Mouse (Mus musculus) gastrocnemius, adult 18-20 months (tissue): ENCODE data around the gene Tspan17. TPM values are rescaled to one million over a fixed set of nuclear protein-coding genes. Genes with fewer than 3 reads are reported as not detected.
"Not testable (repeated sequence)": the region's sequence is repeated elsewhere in the genome, so short reads cannot be mapped to it uniquely, and the experiment has no call there.

Source experiments
- DNase-seq: peaks from one replicate; pipeline ENCODE4 v3.0.0; 2021; ENCODE audit warnings: low spot score
- total RNA-seq, 2 experiments: library from RNA; stranded (reverse); gene quantifications; 2 replicates each; pipeline ENCODE4 v1.2.3; 2021

Tspan17 gene
- total RNA-seq, 2 experiments from 2014 or later = 19.1 to 23.1 TPM

DNA sequence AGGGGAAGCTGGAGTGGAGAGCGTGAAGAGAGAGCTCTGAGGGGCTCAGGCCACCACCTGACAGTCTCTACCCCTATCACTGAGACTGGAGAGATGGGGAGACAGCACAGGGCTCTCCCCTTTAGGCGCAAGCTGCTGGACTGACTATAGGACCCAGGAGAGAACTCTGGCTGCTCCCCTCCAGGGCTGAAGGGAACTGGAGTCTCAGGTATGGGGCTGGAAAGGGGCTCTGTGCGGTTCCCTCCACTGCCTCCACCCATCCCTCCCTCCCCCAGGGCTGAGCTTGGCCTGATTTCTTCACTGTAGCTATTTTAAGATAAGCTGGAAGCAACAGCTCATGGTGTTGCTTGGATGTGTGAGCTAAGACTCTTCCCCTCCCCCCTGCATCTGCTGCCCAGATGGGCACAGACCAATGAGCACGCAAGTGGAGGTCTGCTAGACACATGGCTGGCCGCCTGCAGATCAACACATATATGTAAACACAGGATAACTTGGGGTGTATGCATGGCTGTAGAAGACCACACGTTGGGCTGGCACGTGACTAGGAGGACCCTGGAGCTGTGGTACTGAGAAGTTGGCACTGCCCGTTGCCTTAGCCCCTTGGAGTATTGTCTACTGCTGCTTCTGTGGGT lies 28.9 kb upstream of the Tspan17 start:
- DNase-seq = peak; percentile 35

DNA sequence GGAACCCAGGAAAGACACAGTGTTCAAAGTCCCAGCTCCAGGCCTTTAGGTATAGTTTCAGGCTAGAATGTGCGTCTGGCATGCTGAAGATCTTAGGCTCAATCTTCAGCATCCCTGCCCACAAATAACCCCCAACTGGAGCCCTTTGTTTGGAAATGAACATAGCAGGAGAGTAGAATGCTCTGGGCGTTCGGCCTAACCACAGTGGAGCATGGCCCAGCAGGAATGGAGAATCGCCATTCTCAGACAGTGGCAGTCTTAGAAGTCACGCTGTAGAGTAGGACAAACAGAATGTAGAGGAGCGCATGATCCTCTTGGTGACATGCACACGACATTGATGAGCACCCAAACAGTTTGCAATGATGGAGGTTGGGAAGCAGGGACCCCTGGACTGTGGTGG lies 28.3 kb upstream of the Tspan17 start:
- no peak for DNase-seq

DNA sequence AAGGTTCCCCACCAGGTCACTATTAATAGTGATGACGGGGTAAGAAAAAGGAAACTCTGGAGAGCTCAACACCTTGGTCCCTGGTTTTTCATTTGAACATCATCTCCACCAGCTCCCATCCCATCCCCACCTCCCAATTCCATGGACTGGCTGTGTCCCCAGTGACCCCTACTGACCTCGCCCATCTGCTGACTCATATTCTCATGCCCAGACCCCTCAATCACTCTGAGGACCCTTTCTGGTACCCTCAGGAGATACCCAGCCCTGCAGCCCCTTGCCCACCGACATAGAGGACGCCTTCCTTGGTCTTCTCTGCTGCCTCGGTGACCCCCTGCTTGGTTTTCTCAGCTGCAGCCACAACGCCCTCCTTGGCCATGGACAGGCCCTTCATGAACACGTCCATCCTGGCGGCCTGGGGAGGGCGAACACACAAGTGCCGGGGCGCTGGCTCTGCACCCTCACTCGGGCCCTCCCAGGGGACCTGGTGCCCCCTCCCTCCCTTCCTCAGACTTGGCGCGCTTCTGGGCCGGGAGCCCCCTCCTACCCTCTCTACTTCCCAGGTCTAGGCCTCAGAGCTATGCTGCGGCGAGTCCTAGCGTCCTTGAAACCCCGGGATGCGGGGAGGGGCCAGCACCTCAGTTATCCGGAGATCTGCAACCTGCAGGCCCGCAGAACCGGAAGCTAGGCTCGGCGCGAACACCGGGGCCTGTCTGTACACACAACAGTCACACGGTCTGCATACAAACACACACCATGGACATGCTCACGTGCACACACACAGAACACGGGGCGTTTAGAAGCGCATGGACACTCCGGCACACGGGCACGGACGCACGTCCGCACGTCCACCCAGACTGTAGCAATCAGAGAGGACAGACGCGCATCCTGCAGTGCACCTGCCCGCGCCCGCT lies 23.6 kb upstream of the Tspan17 start:
- DNase-seq = no peak

DNA sequence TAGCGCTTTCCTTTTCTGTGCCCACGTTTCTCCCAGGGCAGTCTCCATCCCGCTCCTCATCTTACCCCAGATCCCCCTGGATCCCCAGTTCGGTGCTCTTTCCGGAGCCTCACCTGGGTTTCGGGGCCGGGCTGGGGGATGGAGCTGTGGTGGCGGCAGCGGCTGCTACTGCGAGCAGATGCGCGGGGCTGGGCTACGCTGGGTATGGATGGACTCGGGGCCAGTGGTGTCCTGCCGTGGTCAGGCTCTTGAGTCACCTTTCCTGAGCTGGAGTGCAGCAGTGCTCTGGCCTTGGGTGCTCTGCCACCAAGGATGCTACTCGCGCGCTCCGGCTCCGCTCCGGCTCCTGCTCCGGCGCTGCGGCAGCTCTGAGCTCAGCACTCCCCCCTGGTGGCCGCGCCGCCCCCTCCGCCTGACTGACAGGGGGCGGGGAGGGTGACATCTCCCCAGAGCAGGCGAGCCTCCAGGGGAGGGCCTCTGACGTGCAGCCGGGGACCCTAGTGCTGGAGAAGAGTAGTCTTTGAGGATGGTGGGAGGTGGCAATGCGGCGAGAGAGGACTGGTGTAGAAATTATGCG lies 22.9 kb upstream of the Tspan17 start, which contains the start of gene Sncb:
Sncb (minus strand) TSS at position 404 of the 577 bp plus-strand sequence.
- peak; percentile 32 for DNase-seq

DNA sequence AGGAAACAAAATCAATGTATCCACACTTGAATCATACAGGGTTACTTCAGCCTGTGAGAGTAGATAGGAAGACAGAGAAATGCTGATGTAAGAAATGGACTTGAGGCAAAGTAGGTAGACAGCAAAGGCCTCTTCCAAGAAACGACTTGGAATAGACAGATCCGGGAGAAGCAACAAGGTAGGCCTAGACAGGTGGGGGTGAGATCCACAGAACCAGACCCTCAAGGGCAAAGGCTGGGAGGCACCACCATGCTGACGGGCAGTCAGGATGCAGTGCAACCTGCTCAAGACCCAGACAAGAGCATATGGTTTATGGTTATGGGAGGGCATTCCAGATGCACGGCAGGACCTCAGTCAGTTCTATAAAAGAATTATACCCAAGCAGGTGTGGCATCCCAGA lies 22.2 kb upstream of the Tspan17 start:
- DNase-seq = no peak

DNA sequence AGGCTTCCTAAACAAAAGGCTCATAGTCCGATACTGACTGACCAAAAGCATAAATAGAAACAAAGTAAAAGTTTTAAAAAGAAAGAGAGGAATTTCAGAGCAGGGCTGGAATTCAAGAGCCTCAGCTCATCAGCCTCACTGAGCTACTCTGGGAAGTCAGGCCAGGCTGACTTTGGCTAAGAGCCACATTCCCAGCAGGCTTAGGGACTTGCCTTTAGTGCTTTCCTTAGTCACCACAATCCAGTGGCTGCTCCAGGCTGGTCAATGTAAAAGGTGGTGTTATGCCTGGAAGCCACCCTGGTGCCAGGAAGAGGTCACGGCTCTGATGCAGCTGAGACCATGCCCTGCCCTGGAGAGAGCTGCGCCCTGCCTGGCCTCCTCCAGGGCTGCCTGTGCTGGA lies 8.6 kb upstream of the Tspan17 start:
- peak; percentile 30 for DNase-seq

DNA sequence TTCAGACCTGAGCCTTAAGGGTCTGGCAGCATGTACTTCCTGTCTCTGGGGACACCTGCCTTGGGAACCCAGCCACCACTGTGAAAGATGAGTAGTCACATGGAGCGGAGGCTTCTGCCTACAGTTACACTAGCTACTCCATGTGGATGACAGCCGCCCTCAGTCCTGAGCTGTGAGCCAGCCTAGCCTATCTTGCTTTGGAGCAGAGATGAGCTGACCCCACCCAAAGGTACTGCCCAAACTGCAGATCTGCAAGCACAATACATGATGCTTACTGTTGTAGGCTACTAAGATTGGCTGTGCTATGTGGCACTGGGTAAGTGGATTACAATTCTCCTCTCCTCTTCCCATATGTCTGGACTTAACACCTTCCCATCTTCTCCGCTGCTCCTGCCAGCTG lies 8.1 kb upstream of the Tspan17 start:
- peak; percentile 36 for DNase-seq

DNA sequence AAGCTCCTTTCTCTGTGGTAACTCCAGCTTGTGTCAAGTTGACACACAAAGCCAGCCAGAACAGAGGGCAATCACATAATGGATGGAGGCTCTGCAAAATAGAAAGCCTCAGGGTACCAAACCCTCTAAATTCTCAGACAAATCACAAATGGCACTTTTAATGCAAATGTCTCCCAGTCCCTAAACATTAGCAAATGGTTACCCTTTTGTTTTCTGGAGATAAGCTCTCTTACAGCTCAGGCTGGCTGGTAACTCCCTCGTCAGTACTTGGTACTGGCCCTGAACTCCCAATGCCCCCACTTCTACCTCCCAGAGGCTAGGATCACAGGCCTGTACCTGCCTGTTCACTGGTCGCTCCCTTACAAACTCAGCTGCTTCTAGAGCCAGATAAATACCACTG lies 5.9 kb upstream of the Tspan17 start:
- DNase-seq = no peak

DNA sequence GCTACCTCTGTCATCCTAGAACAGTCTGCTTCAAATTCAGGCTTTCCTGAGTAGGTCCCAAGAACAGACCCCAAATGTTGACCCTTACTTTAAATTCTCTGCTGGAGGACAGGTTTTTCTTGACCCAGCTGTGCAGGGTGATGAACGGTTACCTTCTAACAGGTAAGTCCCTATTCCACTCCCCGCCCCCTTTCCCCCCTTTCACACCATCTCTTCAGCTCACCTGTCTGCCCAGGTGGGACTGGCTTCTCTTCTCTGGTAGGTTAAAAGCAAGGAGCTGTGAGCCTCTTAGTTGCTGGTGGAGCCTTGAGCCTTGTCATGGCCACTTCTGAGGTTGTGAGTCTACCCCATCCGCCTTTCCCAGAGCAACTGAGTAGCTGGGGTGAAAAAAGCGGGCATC lies 5.5 kb upstream of the Tspan17 start, which contains the start of gene Eif4e1b:
Eif4e1b (plus strand) TSS at position 301 of the 400 bp plus-strand sequence.
- DNase-seq = no peak

DNA sequence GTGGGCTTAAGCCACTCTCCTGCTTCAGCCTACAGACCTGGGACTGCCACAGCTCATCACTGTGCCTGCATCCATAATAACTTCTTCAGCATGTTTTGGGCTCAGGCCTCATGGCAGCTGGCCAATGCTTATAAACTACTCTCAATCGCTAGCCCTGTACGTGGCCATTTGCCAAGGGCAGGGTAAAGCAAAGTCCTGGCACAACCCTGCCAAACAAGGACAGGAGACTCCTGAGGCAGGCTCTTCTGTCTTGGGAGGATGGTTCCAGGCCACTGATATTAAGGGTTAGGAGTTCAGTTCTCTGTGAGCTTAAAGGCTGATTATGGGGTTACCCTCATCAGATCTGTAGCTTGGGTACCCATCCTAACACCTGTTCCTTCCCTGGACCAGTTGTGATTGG lies 1.6 kb upstream of the Tspan17 start:
- DNase-seq = not testable (repeated sequence)

DNA sequence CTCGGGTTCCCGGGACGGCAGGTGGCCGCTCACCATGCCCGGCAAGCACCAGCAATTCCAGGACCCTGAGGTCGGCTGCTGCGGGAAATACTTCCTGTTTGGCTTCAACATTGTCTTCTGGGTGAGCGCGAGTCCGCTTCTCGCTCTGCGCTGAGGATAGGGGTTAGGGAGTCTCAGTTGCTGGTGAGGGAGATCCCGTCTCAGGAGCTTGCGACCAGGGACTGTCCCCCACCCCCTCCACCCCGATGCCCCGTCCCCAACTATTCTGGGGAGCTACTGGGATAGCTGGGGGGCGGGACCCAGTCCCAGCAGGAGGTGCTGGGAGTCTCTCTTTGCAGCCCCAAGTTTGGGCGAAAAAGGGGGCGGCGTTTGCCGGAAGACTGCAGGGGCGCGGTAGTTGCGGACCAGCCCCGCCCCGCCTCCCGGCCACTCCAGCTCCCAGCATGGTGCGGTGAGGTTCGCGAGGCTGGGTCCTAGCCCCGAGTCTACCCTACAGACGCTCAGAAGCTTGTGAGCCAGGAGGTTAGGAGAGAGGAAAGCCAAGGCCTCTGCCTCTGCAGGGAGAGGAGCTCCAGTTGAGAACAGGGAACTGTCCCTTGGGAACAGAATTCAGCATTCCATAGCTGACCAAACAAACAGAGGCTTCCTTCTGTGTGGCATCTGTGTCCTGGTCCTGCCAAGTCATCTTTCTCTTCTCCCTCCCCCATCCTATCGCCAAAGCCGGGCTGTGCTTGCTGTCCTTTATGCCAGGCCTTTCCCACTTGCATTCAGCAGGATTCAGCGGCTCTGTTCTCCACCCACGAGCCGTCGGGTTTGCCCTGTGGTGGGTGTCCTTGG lies 602 bp downstream of the Tspan17 start:
- DNase-seq = peak; percentile 50

DNA sequence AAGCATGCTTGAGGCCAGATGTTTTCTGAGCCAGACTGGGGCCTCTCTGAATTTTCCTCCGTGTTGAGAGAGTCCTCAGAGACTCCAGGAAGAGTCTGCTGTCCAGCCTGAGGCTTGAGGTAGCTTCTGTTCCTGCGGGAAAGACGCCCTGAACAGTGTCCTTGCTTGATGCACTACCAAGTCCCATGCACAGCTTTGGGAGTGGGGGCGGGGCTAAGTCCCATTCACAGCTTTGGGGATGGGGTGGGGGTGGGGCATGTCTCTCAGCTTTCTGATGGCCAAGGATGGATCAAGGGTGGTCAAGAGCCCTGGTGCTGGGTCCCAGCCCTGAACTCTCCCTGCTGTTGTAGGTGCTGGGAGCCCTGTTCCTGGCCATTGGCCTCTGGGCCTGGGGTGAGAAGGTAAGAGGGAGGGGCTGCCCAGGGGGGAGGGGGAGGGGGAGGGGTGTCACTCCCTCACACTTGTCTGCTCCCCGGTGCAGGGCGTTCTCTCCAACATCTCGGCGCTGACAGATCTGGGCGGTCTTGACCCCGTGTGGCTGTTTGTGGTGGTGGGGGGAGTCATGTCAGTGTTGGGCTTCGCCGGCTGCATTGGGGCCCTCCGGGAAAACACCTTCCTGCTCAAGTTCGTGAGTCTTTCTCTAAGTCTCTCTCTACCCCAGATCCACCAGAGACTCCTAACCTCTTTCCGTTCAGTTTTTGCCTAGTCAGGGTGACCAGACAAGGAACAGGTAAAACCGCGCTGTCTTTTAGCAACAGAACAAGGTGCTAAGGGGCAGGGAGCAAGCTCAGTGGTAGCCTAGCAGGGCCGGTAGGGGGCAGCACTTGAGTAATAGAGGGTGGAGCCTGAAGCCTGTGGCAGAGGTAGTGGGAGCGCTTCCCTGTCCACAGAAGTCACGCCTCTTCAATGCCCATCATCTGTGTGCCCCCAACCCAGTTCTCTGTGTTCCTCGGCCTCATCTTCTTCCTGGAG lies 3.4 kb downstream of the Tspan17 start:
- DNase-seq = no peak

DNA sequence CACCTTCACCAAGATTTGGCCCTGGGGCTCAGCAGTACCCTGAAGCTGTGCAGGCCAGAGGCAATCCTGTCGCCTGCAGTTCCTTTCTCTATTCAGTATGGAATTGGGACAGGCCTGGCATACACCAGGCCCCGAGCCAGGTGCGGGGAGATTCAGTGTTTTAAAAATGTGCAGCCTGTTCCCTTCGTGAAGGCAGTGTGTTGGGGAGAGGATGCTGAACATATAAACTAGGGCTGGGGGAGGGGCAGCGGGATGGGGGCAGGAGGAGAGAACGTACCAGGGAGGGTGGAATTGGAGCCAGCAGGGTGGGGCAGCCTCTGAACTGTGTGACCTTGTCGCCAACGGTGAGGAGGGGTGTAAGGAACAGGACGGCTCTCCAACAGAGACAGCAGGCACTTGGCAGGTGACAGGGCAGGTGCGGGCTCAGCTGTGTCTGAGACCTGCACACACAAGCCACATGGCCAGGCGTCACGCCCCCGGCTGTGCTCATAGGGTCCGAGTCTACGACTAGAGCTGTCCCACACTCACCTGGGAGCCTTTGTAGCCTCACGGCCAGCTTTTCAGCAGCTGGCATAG lies 4.9 kb downstream of the Tspan17 start:
- no peak for DNase-seq

DNA sequence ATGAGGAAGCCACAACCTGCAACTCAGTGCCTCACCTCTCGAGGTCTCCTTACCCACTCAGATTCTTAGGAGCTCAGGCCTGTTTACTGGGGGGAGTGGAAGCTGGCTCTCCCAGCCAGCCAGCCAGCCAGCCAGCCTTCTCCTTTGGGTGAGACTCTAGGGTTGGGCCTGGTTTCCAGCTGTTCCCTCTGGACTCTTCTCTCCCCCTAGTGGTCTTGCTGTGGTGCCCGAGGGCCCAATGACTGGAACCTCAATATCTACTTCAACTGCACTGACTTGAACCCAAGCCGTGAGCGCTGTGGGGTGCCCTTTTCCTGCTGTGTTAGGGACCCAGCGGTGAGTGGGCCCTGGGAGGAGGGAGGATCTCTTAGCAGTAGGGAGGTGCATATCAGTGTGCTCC lies 5.7 kb downstream of the Tspan17 start:
- no peak for DNase-seq

DNA sequence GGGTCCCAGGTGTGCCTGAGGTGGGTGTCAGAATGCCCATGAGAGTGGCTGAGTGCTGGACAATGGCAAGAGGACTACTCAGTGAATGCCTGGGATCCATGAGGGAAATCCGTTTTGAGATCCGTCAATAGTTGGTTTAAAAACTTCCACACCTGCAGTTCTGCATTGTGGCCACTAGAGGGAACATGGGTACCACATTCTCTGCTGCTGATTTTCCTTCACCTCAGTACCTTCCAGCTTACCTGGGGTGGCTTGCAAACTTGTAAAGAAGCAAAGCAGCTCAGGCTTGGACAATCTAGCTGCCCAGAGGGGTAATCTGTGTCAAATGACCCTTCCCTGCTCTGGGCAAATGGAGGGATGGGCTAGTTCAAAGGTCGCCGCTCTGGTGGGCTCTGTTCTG lies 8.2 kb downstream of the Tspan17 start:
- DNase-seq = peak; percentile 39

DNA sequence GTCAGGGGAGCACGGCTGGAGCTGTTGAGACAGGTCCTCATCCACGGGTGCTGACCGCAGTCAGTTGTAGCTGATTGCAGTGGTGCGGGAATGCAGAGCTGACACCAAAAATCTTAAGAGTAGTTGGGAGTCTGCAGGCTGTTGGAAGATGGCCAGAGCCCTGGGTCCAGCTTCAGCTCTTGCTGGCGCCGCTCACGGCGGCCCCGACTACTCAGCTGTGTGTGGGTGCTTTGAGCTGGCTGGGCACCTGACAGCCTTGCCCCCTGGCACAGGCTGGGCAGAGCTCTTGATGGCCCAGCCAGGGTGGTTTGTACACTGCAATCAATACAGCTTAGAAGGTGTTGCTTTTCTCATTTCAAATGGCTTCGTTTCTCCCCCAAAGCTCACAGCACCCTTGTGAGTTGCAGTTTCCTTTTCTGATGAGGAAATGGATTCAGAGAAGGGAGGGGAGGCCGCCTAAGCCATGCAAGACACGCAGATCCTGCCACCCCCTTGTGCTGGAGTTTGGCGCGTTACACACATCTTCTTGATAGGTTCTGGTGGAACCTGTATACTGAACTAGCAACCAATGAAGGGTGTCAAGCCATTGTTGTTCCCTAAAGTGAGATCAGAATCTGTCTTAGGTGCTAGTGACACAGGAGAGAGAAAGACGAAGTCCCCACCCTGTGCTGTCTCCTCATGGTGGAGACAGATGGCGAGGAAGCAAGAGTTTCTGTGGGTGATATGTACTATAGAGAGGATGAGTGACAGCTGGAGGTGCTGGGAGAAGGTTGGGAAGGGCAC lies 8.9 kb downstream of the Tspan17 start:
- DNase-seq = no peak

DNA sequence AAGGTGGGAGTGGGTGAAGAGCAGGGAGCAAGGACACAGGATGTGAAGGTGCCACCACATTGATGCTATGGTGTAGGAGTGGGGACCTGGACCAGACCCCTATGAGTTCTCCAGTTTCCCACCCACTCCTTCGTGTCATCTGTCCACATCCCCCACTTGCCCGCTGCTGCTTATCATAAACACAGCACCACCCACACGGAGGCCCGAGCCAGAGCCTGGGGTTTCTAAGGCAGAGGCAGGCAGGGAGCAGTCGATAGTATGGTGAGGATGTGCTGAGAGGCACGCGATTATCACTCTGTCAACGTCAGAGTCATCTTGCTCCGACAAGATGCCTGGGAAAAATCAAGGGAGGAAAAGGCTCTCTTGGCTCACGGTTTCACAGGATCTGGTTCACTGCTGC lies 9.6 kb downstream of the Tspan17 start:
- DNase-seq = no peak

DNA sequence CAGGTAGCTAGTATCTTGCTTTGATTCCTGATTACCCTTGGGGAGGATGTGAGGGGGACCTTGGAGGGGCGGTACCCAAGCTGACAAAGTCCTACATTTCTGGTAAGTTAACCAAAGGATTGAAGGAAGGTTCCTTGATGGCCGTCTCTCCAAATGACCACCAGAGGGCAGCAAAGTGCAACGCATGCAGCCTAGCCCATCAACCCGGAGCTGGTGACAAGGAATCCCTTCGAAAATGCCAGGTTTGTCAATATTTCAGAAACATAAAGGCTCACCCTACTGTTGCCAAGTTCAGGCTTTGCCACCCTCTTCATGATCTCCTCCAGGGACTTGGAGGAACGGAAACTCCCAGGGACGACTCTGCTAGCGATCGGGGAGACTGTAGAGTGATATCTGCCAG lies 10.5 kb downstream of the Tspan17 start:
- peak; percentile 80 for DNase-seq

DNA sequence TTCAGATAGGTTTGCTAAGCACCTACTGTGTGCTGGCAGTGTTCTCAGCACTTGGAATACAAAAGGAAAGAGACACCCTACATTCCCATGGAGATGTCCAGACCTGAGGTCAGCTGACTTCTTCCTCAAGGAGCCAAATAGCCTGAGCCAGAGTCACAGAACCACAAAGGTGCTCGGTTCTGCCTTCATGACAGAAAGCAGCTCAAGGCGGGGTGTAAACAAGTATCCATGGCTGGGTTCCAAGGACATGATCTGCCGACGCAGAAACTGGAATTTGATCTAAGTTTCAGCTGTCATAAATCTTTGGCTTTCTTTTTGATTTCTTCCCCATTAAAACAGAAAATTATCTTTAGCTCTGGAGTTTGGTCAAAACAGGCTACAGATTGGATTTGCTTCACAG lies 11.0 kb downstream of the Tspan17 start:
- peak; percentile 23 for DNase-seq
